Mouse (Mus musculus): Measurements from ENCODE around the gene Gm28047.
"Not testable (repeated sequence)": the region's sequence is repeated elsewhere in the genome, so short reads cannot be mapped to it uniquely, and the experiment has no call there.

The Gm28047 gene

GRCm38 (mm10) chr15:102624970-102625686 lies at the start of gene Gm28047, which contains the start of gene Atf7:
Gene Gm28047 (minus strand): TSS chr15:102625067.
Gene Atf7 (minus strand): TSS chr15:102625464.
- DNase-seq (ENCODE audit: low spot score in 2 of 2), result peak; percentile 98 to 99

- DNase-seq (ENCODE audit: low spot score in 2 of 2), result peak; percentile 54 to 67
These were observed 48.7 kb upstream of the Gm28047 start for GRCm38 (mm10) chr15:102673548-102673947.

GRCm38 (mm10) chr15:102672215-102673071 lies 47.6 kb upstream of the Gm28047 start, which contains the start of gene Atp5g2:
Gene Atp5g2 (minus strand): TSS chr15:102672352.
- peak in 1 of 2 experiments; percentile 32 for DNase-seq (ENCODE audit: low spot score in 2 of 2)

GRCm38 (mm10) chr15:102671721-102672214 lies 46.9 kb upstream of the Gm28047 start:
- DNase-seq (ENCODE audit: low spot score in 2 of 2), result peak; percentile 78 to 82

- DNase-seq (ENCODE audit: low spot score in 2 of 2), result peak; percentile 98
These were observed 46.1 kb upstream of the Gm28047 start for GRCm38 (mm10) chr15:102670767-102671575.

- no peak for DNase-seq (ENCODE audit: low spot score in 2 of 2)
These were observed 45.4 kb upstream of the Gm28047 start for GRCm38 (mm10) chr15:102670281-102670680.

- DNase-seq (ENCODE audit: low spot score in 2 of 2), result no peak
These were observed 44.7 kb upstream of the Gm28047 start for GRCm38 (mm10) chr15:102669571-102669970.

- peak in 1 of 2 experiments; percentile 22 for DNase-seq (ENCODE audit: low spot score in 2 of 2)
These were observed 40.6 kb upstream of the Gm28047 start for GRCm38 (mm10) chr15:102665494-102665893.

GRCm38 (mm10) chr15:102663825-102664224 lies 39.0 kb upstream of the Gm28047 start:
- DNase-seq (ENCODE audit: low spot score in 2 of 2), result no peak

GRCm38 (mm10) chr15:102662601-102663000 lies 37.7 kb upstream of the Gm28047 start:
- not testable (repeated sequence) for DNase-seq (ENCODE audit: low spot score in 2 of 2)

GRCm38 (mm10) chr15:102657926-102658381 lies 33.1 kb upstream of the Gm28047 start:
- no peak for DNase-seq (ENCODE audit: low spot score in 2 of 2)

- no peak for DNase-seq (ENCODE audit: low spot score in 2 of 2)
These were observed 31.8 kb upstream of the Gm28047 start for GRCm38 (mm10) chr15:102656658-102657057.

- DNase-seq (ENCODE audit: low spot score in 2 of 2), result not testable (repeated sequence)
These were observed 27.2 kb upstream of the Gm28047 start for GRCm38 (mm10) chr15:102651928-102652660.

- DNase-seq (ENCODE audit: low spot score in 2 of 2), result no peak
These were observed 26.2 kb upstream of the Gm28047 start for GRCm38 (mm10) chr15:102651107-102651506.

GRCm38 (mm10) chr15:102635817-102636216 lies 10.9 kb upstream of the Gm28047 start:
- peak; percentile 25 to 49 for DNase-seq (ENCODE audit: low spot score in 2 of 2)

GRCm38 (mm10) chr15:102634684-102635083 lies 9.8 kb upstream of the Gm28047 start:
- no peak for DNase-seq (ENCODE audit: low spot score in 2 of 2)

GRCm38 (mm10) chr15:102625687-102626055 lies 804 bp upstream of the Gm28047 start:
- DNase-seq (ENCODE audit: low spot score in 2 of 2), result peak in 1 of 2 experiments; percentile 52

- peak; percentile 12 to 20 for DNase-seq (ENCODE audit: low spot score in 2 of 2)
These were observed 437 bp downstream of the Gm28047 start for GRCm38 (mm10) chr15:102624291-102624969.

- no peak for DNase-seq (ENCODE audit: low spot score in 2 of 2)
These were observed 1.7 kb downstream of the Gm28047 start for GRCm38 (mm10) chr15:102623121-102623520.

GRCm38 (mm10) chr15:102622536-102622935 lies 2.3 kb downstream of the Gm28047 start:
- DNase-seq (ENCODE audit: low spot score in 2 of 2), result no peak
